Comparison of ENCODE assay signal across 17 mouse cellular contexts in genomic region chr9:88746046-88746445, GRCm38 (mm10). TPM values are rescaled to one million over a fixed set of nuclear protein-coding genes. Genes with fewer than 3 reads are reported as not detected.
"Had no signal": no experiment of that assay in that cellular context is flagged by ENCODE, and none has a peak within 500 bp of the region (broad histone marks: within the 10 kb centered on the region; RNA-seq: fewer than 3 reads in every experiment).

No protein-coding gene starts in this region.

RNA-seq across cellular contexts. Expression of gene Bcl2a1d, which starts 14.3 kb away (rescaled TPM):
- total RNA-seq: left cerebral cortex, postnatal 10 days; left cerebral cortex, postnatal 4 days; midbrain, postnatal 0 days had no signal
- polyA plus RNA-seq: limb, embryonic 10.5 days; limb, embryonic 11.5 days; limb, embryonic 15.5 days; liver, embryonic 12.5 days; liver, embryonic 16.5 days; midbrain, embryonic 10.5 days; midbrain, embryonic 11.5 days; midbrain, embryonic 12.5 days; midbrain, embryonic 13.5 days; midbrain, embryonic 15.5 days; midbrain, embryonic 16.5 days; midbrain, postnatal 0 days; myocyte; neural tube, embryonic 11.5 days; neural tube, embryonic 12.5 days had no signal
